Mouse (Mus musculus): ENCODE data around the gene Entpd1. TPM values are rescaled to one million over a fixed set of nuclear protein-coding genes. Genes with fewer than 3 reads are reported as not detected.

The Entpd1 gene
- polyA plus RNA-seq (2012; rRNA removed): 28.7 and 41.2 TPM in 2 replicates

GRCm38 (mm10) chr19:40611830-40612506, at the start of gene Entpd1, which contains the start of gene Tctn3:
TSS of gene Entpd1 (plus strand) at chr19:40612366.
TSS of gene Tctn3 (minus strand) at chr19:40612233.
- DNase-seq: peak; percentile 94

DNA sequence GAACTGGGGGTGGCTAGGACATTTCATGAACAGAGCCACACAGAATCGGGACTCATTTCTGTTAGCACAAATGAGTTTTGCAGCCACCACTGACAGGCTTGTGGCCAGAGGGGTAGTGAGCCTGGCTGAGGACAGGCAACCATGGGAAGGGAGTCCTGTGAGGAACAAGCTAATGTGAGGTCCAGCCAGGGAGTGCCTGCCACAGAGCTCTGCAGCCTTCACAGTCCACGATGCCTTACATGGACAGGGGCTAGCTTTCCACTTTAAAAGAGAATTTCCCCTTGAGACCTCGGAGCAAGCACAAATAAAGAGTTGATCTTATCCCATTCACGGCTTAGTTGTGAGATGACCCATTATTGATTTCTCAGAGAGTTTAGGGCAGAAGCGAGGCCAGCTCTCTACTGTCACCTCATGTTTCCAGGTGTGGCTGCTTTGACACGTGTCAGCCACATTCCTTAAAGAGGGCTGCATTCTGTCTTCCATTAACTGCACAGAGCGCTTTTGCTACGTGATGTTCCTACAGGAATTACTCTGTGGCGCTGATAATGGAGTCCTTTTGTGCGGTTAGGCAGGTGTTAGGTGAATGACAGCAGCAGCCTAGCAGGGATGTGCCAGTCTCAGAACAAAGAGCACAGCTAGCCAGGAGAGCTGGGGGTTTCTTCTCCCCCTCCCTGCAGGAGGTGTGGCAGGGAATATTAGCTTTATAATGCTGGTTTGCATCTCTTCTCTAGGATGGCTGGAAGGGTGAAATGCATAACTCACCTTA, 48.1 kb upstream of the Entpd1 start:
- WGBS: 86% methylated on average over 10 of the region's 10 CpGs
- Histone ChIP-seq H3K4me3 (replicated peaks; ENCODE audit: extremely low read depth, low read depth, low read length) (no peak overlapping the region), H3K4me1 (ENCODE audit: control insufficient read depth, insufficient read depth, low read length) (no peaks in the 10 kb centered on the region)
- DNase-seq: no peak
- no peak for TF ChIP-seq POLR2A (IDR thresholded peaks at IDR 0.05; ENCODE audit: borderline replicate concordance, extremely low read depth, low read depth, low read length)
- no peak for TF ChIP-seq CTCF (IDR thresholded peaks at IDR 0.05; ENCODE audit: insufficient read depth, low read length)

More at GRCm38 (mm10) chr19:40611830-40612506, at the start of gene Entpd1, which contains the start of gene Tctn3:
- WGBS: under 1% methylated on average over 45 of the region's 45 CpGs
- TF ChIP-seq CTCF (IDR thresholded peaks at IDR 0.05; ENCODE audit: insufficient read depth, low read length) (peak; percentile 84), POLR2A (IDR thresholded peaks at IDR 0.05; ENCODE audit: borderline replicate concordance, extremely low read depth, low read depth, low read length) (peak; percentile 55; the same call in 1 of the 2 replicates)
- Histone ChIP-seq H3K4me3 (replicated peaks; ENCODE audit: extremely low read depth, low read depth, low read length) (peak within 1 kb of the TSS; percentile 77), H3K4me1 (ENCODE audit: control insufficient read depth, insufficient read depth, low read length) (no peaks in the 10 kb centered on the region)

DNA sequence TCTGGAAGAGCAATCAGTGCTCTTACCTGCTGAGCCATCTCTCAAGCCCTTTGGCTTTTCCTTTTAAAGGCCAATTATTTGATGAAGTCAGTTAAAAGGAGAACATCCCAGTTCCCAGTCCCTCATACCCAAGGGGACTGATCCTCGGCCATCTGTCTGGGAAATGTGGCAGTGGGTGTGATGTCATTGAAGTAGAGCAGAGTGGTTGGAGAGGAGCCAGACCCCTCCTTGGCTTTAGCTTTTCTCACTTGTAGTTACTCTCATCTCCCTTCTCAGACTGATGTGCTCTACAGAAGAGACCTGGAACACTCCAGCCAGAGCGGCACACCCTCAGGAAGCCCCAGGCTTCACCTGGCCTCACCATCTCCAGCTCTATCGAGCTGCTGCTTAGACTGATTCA, 44.5 kb upstream of the Entpd1 start:
- TF ChIP-seq CTCF (IDR thresholded peaks at IDR 0.05; ENCODE audit: insufficient read depth, low read length) (no peak), POLR2A (IDR thresholded peaks at IDR 0.05; ENCODE audit: borderline replicate concordance, extremely low read depth, low read depth, low read length) (no peak)
- H3K4me1 ChIP-seq (ENCODE audit: control insufficient read depth, insufficient read depth, low read length): no peaks in the 10 kb centered on the region
- WGBS: 86% methylated on average over 3 of the region's 3 CpGs
- DNase-seq: no peak
- H3K4me3 ChIP-seq (replicated peaks; ENCODE audit: extremely low read depth, low read depth, low read length): no peak overlapping the region

DNA sequence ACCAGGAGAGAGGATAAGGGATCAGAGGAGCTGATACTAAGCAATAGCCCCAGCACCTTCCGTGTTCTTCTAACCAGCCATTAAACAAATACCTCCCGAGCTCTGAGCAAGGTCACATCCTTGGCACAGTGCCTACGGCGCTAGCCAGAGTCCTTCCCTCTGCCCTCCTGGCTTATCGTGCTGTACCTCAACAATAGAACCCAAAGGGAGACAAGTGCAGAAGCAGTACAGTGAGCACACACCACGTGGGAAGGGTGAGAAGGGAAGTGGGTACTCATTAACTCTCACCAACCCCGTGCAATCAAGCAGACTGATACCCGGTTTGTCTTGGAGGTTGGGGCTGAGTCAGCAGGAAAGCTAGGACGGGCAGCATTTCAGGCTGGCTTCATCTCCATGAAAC, 41.4 kb upstream of the Entpd1 start:
- no peak overlapping the region for H3K4me3 ChIP-seq (replicated peaks; ENCODE audit: extremely low read depth, low read depth, low read length)
- TF ChIP-seq CTCF (IDR thresholded peaks at IDR 0.05; ENCODE audit: insufficient read depth, low read length) (no peak), POLR2A (IDR thresholded peaks at IDR 0.05; ENCODE audit: borderline replicate concordance, extremely low read depth, low read depth, low read length) (no peak)
- no peaks in the 10 kb centered on the region for H3K4me1 ChIP-seq (ENCODE audit: control insufficient read depth, insufficient read depth, low read length)
- WGBS: 70% methylated on average over 9 of the region's 9 CpGs
- DNase-seq: no peak

GRCm38 (mm10) chr19:40575438-40575837, 36.7 kb upstream of the Entpd1 start:
- WGBS: 79% methylated on average over 5 of the region's 5 CpGs
- TF ChIP-seq POLR2A (IDR thresholded peaks at IDR 0.05; ENCODE audit: borderline replicate concordance, extremely low read depth, low read depth, low read length) (no peak), CTCF (IDR thresholded peaks at IDR 0.05; ENCODE audit: insufficient read depth, low read length) (no peak)
- Histone ChIP-seq H3K4me1 (ENCODE audit: control insufficient read depth, insufficient read depth, low read length) (no peaks in the 10 kb centered on the region), H3K4me3 (replicated peaks; ENCODE audit: extremely low read depth, low read depth, low read length) (no peak overlapping the region)
- no peak for DNase-seq

- WGBS: 77% methylated on average over 2 of the region's 2 CpGs
- Histone ChIP-seq H3K4me1 (ENCODE audit: control insufficient read depth, insufficient read depth, low read length) (no peaks in the 10 kb centered on the region), H3K4me3 (replicated peaks; ENCODE audit: extremely low read depth, low read depth, low read length) (no peak overlapping the region)
- TF ChIP-seq POLR2A (IDR thresholded peaks at IDR 0.05; ENCODE audit: borderline replicate concordance, extremely low read depth, low read depth, low read length) (no peak), CTCF (IDR thresholded peaks at IDR 0.05; ENCODE audit: insufficient read depth, low read length) (no peak)
- DNase-seq: no peak
Observed at GRCm38 (mm10) chr19:40580902-40581301, 31.3 kb upstream of the Entpd1 start.

DNA sequence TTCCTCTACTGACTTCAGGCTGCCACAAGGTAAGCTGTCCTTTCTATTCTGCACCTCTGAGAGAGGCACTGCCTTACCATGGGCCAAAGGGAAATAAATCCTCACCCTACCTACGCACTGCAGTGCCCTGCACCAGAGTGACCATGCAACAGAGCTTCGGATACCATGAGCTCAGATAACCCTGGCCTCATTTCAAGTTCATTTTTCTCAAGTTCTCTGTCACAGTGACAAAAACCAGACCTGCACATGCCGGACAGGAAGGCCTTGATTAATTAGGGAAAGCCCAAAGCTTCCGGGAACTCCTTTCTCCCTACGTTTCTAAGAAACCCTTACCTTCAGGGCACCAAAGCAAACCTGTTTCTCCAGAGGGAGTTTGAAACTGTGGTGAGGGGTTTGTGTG, 30.5 kb upstream of the Entpd1 start:
- TF ChIP-seq POLR2A (IDR thresholded peaks at IDR 0.05; ENCODE audit: borderline replicate concordance, extremely low read depth, low read depth, low read length) (no peak), CTCF (IDR thresholded peaks at IDR 0.05; ENCODE audit: insufficient read depth, low read length) (no peak)
- no peak for DNase-seq
- Histone ChIP-seq H3K4me1 (ENCODE audit: control insufficient read depth, insufficient read depth, low read length) (no peaks in the 10 kb centered on the region), H3K4me3 (replicated peaks; ENCODE audit: extremely low read depth, low read depth, low read length) (no peak overlapping the region)
- 63% methylated on average over 5 of the region's 5 CpGs for WGBS

DNA sequence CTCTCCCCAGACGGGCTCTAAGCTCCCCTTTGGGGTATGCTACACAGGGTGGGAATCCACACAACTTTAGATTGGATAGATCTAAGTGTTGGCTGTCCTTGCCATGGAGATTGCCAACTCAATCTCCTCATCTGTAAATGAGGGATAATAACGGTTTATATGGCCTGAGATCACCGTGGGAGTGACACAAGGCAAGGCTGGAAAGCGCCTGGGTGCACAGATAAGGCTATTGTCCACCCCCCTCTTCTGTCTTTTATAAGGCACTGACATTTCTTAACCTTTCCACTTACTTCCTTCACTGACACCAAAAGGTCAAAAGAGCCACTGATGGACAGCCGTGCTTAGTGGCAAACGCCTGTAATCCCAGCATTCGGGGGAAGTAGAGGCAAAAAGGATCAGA, 25.3 kb upstream of the Entpd1 start:
- 62% methylated on average over 7 of the region's 7 CpGs for WGBS
- Histone ChIP-seq H3K4me3 (replicated peaks; ENCODE audit: extremely low read depth, low read depth, low read length) (no peak overlapping the region), H3K4me1 (ENCODE audit: control insufficient read depth, insufficient read depth, low read length) (peaks cover 2% of the 10 kb centered on the region; the same call in 1 of the 2 replicates)
- no peak for TF ChIP-seq CTCF (IDR thresholded peaks at IDR 0.05; ENCODE audit: insufficient read depth, low read length)
- TF ChIP-seq POLR2A (IDR thresholded peaks at IDR 0.05; ENCODE audit: borderline replicate concordance, extremely low read depth, low read depth, low read length): no peak
- no peak for DNase-seq

DNA sequence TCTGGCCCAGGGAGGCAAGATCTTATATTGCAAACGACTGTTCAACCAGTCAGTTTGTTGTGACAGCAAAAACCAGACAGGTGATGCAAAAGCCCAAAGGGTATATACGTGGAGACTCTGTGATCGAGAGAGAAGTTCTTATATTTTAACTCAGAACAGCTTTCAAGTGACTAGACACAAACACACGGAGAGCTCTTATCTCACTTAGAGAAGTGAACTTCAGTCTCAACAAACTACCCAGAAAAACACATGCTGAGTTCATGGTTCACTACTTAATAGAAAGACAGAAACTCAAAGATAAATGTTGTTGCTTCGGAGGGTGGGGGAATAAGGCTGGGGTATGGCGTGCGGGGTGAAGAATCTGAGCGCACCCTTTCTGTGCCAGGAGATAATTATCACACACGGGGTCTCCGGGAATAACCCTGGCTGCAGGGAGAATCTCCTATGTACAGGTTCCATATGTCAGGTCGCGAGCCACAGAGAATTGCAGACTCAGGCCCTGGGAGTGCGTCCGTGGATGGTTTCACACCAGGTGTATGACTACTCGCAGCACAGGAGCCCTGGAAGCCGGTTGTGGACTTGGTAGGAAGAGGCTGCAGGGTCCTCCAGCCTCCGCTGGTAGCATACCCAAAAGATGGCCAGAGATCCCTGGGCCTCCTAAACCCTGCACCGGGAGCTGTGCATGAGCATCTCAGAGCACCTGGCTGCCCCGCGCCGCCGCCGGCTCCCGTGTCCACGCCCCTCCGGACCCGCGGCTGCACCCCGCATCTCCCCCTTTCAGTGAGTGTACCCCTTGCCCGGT, 24.5 kb upstream of the Entpd1 start:
- H3K4me3 ChIP-seq (replicated peaks; ENCODE audit: extremely low read depth, low read depth, low read length): peak overlapping the region; percentile 93
- DNase-seq: no peak
- 4% methylated on average over 30 of the region's 30 CpGs for WGBS
- H3K4me1 ChIP-seq (ENCODE audit: control insufficient read depth, insufficient read depth, low read length): peaks cover 2% of the 10 kb centered on the region; the same call in 1 of the 2 replicates
- TF ChIP-seq CTCF (IDR thresholded peaks at IDR 0.05; ENCODE audit: insufficient read depth, low read length): no peak
- no peak for TF ChIP-seq POLR2A (IDR thresholded peaks at IDR 0.05; ENCODE audit: borderline replicate concordance, extremely low read depth, low read depth, low read length)
